Mouse (Mus musculus): ENCODE data around the gene Crybg3.

Crybg3 gene

DNA sequence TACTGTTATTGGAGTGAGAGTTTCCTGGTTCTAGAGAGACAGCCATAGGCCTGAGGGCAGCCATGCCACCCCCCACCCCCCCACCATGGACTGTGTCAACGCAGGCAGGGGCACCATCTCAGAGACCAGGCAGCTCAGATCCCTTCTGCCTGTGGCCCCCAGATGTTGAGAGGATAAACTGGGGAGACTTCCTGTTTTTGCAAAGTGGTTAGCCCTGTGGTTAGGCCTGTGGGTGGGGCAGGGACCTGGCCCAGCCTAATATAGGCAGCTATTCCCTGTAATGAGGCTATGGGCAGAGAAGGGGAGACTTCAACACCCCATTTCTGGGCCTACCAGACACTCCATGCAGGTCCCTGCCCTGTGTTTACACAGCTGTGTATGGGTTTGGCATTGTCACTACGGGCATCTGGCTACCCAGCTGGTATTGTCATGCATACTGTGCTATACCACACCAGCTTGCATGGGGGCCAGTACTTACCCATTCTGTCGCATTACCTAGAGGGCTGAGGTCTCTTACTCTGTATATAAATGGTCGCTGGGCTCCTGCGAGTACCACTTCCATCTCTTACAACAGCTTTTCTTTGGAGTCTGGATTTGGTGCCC lies 141.4 kb downstream of the Crybg3 start:
- DNase-seq (ENCODE audit: low read depth, low spot score) = peak; percentile 35

DNA sequence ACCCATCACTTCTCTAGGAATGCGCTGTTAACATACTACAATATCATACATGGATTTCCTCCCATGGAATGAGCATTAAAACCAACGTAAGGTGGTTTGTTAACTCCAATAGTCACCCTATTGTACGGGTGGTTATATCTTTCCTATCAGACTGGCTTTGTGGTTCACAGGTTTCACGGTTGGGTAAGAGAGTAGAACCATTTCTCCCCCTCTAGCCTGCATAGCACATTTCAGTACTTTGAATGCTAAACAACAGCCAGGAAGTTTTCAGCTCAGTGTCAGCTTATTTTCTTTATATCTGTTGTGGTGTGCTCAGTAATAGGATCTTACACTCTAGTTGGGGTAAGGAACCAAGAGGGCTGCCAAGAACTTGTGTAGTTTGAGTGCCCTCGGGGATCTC lies 149.0 kb downstream of the Crybg3 start:
- no peak for DNase-seq (ENCODE audit: low read depth, low spot score)

DNA sequence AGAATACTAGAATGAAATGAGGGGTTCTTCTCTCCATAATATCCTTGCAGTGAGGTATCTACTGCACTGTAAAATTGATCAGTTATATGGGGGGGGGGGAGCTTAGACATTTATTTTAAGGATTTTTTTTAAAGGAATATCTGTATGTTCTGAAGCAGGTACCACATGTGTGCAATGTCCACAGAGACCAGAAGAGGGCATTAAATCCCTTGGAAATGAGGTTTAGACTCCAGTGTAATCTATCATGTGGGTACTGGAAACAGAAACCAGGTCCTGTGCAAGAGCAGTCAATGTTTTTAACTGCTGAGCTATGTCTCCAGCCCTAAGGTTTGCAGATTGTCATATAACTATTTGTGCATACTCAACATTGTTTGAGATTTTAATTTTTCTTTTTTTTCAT lies 151.7 kb downstream of the Crybg3 start:
- no peak for DNase-seq (ENCODE audit: low read depth, low spot score)

DNA sequence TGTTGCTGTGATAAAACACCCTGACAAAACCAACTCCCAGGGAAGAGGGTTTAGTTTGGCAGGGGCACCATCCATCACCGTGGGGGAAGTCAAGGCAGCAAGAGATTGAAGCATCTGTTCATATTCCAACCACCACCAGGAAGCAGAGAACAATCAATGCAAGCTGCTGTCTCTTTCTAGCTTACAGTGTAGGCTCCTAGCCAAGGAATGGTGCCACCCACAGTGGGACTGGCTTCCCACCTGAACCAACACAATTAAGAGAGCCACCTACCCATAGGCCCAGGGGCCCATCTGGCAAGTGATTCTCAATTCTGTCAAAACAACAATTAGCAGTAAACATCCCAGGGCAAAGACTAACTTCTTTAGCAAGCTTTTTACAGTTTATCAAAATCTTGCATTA lies 152.6 kb downstream of the Crybg3 start:
- DNase-seq (ENCODE audit: low read depth, low spot score) = no peak

DNA sequence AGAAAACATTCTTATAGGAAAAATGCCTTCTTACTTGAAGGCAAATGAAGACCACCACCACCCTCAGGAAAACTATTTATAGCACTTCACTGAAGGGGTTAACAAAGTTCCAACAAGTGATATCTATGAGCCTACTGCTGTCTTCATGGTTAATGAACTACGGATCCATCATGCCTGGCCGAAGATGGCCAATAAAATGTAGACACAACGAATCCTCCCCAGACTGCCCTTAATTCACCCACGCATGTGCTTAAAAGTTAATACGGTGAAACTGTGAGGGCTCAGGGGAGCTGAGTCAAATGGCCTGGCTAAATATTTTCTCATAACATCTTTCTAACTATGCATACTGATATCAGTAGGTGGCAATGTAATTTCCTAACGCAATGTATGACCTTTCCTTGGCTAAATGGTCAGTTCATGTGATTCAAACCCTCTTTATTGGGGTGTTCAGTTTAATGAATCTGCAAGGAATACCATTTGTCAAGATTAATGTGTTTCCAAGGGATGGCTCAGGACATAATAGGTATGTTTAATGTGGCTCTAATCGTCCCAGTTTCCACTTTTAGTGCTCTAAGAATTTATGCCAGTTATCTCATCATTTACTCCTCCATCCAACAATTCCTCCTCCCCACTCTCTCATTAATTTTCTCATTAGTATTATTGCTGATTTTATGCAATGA lies 155.8 kb downstream of the Crybg3 start:
- DNase-seq (ENCODE audit: low read depth, low spot score) = no peak
